Mouse (Mus musculus): ENCODE results near the gene Nid2.

Nid2 gene

DNA sequence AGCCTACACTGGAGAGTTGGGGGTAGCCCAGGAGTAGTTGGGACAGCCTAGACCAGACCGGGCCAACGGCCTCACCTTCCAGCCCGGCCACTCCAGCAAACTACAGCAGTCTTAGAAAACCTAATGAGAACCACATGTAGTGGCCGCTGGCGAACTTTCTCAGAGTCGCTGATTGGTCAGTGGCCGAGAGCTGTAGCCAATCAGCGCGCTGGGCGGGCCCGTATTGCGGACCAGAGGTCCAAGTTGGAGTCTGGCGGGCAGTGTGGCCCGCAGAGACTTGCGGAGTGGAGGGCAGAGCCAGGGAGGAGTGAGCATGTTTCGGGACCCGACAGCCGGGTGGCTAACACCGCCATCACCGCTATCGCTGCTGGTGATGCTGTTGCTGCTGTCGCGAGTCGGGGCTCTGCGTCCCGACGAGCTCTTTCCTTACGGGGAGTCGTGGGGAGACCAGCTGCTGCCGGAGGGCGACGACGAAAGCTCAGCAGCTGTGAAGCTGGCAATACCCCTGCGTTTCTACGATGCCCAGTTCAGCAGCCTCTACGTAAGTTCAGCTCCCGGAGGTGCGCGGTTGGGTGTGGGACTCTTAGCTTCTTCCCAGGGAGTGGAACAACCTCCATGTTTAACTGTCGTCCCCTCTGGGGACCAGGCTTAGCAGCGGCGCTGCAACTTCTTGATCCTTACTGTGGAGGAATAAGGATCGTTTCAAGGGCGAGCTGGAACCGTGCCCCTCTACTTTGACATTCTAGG, at the start of gene Nid2:
TSS of gene Nid2 (plus strand) at position 241 of the 747 bp plus-strand sequence.
- DNase-seq (ENCODE audit: extremely low read depth, low read depth, low spot score), result no peak

DNA sequence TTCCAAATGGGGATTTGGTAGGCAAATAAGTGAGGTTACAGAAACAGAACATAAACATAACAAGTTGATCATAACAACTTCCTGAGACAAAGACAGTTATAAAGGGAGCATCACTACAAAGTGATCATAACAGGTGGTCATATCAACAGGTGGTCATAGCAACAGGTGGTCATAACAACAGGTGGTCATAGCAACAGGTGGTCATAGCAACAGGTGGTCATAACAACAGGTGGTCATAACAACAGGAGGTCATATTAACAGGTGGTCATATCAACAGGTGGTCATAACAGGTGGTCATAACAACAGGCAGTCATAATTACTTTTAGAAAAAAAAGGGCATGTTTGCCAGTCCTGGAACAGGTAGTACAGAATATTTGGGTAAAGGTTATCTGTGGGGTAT, 49.5 kb upstream of the Nid2 start:
- no peak for DNase-seq (ENCODE audit: extremely low read depth, low read depth, low spot score)

DNA sequence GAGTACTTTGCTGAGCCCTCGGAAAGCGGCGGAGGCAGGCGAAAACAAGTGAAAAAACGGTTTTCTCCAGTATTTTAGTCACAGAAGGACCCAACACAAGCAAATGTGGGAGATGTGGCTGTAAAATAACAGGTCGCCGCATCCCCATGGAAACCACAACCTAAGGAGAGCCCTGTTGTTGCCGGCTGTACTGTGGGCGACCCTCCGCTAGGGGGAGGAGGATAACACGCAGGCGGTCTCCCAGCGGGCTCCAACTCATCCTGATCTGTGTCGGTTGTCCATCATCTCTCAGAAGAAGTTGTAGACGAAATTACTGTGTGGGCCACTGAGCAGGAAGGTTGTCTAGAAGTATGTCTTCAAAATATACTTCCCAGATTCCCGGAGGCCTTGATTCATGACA, 45.4 kb upstream of the Nid2 start:
- no peak for DNase-seq (ENCODE audit: extremely low read depth, low read depth, low spot score)

DNA sequence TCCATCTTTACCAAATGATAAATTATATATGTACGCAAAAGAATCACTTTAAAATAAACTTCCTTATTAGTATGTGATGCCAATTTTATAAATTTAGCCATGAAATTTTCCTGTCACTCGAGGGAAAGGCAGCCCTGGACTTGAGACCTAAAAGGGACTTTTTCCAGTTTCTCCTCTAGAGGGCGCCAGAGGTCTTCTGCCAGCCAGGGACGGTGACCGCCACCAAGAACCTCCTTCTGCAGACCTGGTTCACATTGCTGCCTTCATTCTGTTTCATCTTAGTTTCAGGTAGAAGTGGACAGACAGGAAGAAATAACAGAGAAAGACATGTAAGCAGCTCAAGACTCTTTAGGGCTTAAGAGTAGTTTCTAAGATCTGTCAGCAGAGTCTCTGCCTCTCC, 44.6 kb upstream of the Nid2 start:
- DNase-seq (ENCODE audit: extremely low read depth, low read depth, low spot score), result no peak

DNA sequence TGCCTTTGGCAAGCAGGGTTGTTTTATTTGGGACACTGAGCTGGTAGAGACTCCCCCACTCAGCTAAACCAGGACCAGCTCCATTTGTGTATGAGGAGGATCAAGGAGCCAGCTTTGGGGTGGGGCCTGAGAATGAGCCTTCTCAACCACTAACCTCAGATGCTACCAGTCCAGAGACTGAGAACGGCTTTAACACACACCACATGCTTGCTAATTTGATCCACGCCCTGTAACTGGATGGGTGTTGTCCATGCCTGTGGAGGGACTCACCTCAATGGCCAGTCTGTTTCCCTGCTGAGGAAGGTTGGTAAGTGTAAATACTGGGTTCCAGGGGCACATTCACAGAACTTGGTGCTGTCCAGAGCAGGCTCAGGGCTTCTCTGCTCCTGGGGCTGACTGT, 44.1 kb upstream of the Nid2 start:
- no peak for DNase-seq (ENCODE audit: extremely low read depth, low read depth, low spot score)

DNA sequence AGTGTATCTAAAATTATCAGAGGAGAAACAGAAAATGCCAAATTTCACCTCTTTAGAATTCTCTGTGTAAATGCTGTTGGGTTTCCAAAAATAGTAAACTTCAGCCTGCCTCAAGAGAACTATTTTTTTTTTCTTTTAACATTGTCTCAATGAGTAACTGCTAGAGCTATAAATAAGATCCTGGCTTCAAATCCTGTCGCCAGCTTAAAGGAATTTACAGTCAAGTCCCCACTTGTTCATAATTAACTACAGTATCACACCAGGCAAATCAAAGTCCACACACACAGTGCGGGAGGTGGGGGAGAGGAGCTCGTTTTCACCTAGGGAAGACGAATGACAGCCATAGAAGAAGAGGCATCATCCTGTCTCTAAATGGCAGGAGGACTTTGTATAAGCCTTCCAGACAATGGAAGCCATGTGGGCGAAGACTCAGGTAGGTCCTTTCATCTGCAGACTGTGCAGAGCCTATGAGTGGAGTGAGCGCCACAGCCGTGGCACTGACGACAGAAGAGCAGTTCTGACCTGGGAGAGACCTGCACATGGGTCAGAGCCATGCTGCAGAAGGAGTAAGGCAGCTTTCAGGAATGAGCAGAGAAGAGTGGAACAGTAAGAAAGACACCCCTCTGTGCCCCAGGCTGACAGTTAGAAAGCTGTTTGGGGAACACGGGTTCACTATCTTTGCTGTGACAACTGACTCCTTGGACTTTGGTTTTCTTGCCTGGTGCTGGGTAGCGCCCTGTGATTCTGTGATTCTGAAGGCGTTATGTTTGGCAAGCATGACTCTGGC, 43.2 kb upstream of the Nid2 start:
- no peak for DNase-seq (ENCODE audit: extremely low read depth, low read depth, low spot score)

DNA sequence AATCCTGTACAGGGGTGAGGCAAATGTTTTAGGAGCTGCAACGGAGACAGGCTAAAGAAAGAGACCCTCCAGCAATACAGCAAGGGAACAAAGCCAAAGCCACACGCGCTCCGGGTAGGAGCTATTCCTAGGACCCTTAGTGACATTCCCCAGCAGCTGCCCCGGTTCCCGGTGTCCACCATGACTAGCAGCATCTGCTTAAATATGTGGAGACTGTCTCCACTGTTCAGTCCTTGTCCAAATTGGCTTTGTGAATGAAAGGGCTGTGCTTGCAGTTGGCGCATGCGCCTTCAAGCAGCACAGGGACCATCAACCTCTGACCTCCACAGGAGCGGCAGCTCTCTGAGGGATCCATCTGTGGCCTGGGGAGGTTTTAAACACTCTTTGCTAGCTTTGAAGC, 41.9 kb upstream of the Nid2 start:
- DNase-seq (ENCODE audit: extremely low read depth, low read depth, low spot score), result no peak

DNA sequence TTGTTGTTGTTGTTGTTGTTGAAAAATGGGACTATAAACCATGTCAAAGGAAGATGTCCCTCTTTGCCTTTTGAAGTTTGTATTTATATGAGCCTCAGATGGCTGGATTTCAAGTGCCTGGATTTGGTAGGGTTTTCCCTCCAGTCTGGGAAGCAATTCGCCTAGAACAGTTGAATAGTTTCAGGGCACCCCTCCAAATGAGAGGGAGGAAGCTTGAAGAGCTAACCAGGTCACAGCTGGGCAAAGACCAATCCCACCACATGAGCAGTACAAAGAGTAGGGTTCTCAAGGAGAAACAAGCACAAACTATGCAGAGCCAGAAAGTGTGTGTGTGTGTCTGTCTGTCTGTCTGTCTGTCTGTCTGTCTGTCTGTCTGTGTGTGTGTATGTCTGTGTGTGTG, 39.3 kb upstream of the Nid2 start:
- DNase-seq (ENCODE audit: extremely low read depth, low read depth, low spot score), result no peak

DNA sequence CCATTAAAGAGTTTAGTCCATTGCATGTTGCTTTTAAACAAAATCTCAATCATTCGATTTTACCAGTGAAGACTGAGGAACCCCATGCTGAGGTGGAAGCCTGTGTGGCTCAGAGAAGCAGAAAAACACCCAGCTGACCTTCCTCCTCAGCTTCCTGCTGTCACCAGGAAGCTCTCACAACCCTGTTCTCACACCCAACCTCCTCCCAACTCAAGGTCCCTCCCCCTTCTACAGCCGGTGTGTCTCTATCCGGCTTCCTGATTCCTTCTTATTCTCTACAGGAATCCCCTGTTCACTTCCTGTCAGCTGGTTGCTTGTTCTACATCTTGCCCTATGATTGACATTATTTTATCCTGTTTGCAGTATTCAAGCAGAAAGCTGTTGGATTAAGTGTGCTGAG, 38.0 kb upstream of the Nid2 start:
- DNase-seq (ENCODE audit: extremely low read depth, low read depth, low spot score), result no peak

DNA sequence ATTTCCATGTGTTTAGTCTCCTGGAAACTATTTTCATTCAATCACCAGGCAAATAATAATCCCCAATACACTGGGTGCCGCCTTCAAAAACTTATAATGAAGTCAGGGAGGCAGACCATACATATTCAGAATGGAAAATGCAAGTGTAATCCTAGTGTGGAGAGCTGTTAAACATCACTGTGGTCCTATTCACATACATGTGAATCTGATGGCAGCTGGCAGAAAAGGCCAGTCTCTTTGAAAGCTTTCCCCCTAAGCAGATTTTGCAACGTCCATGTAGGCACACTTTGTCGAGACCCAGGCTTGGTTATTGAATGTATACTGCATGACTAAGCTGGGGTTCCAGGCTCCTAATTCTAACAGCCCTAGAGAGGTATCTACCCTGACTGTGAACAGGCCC, 32.0 kb upstream of the Nid2 start:
- no peak for DNase-seq (ENCODE audit: extremely low read depth, low read depth, low spot score)

DNA sequence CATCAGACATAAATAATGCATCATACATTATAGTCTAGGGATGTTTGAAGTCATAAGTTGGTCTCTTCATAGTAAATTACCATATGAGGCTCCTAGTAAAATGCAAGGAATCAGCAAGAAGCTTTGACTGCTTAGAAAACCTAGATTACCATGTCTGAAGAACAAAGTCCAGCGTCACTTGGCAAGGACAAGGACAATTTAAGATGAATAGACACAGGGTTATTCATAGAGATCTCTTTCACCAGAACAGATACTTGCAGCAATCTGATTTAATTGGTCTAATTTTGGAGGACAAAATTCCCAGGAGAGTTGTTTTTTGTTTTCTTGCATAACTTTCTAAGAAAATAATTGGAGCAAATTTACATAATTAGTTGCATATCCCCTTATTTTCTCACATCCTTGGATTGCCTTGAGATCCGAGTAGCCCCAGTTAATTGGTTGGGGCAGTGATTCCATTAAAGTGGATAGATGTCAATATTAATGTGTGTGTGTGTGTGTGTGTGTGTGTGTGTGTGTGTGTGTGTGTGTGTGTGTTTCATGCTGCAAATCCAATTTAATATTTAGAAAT, 30.9 kb upstream of the Nid2 start:
- DNase-seq (ENCODE audit: extremely low read depth, low read depth, low spot score), result no peak

DNA sequence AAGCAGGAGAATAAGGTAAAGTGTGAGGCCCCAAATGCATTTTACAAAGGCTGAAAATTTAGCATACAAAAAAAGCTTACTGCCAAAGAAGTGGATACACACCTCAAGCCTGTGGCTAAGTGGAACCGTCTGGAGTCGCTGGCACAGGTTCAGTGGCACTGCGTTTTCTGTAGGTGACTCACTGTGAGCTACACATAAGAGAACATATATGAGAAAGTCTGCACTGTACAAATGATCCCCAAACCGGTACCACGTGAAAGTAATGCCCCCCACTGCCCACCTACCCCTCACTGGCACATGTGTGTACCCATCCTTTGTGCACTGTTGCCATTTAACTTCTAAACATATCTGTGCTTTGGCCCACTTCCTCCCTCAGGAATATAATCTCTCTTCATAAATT, 22.8 kb upstream of the Nid2 start:
- DNase-seq (ENCODE audit: extremely low read depth, low read depth, low spot score), result no peak

DNA sequence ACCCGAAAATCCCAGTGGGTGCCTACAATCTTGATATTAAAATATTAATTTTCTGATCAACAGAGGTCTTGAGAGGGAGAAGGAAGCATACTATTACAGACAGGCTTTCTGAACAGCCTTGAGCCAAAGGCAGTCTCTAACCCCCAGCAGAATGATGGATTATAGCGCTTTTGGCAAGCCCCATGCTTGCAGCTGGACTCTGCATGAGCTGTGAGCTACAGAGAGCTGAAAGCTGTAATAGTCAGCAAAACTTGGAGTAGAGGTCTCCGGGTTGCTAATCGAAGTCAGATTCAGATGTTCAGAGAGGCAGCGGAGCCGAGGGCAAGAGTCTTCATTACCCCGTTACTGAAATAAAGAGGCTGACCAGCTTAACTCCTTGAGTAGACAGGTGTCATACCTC, 22.3 kb upstream of the Nid2 start:
- no peak for DNase-seq (ENCODE audit: extremely low read depth, low read depth, low spot score)

DNA sequence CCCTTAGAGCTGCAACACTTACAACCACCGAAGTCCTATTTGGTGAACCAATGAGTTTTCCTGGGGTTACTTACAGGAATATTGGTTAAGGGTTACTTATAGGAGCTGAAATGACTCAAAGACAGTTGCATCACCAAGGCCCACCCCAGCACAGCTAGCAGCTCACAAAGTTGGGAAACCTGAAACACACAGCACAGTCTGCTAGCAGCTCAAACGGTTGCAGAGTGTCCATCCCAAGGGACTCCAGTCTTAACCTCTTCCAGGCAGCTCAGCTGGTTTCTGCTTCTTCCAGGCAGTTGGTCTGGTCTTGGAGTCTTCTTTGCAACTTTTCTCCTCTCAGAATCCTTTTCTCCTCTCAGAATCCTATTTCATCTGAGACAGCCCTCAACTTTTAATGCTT, 19.0 kb upstream of the Nid2 start:
- DNase-seq (ENCODE audit: extremely low read depth, low read depth, low spot score), result no peak

DNA sequence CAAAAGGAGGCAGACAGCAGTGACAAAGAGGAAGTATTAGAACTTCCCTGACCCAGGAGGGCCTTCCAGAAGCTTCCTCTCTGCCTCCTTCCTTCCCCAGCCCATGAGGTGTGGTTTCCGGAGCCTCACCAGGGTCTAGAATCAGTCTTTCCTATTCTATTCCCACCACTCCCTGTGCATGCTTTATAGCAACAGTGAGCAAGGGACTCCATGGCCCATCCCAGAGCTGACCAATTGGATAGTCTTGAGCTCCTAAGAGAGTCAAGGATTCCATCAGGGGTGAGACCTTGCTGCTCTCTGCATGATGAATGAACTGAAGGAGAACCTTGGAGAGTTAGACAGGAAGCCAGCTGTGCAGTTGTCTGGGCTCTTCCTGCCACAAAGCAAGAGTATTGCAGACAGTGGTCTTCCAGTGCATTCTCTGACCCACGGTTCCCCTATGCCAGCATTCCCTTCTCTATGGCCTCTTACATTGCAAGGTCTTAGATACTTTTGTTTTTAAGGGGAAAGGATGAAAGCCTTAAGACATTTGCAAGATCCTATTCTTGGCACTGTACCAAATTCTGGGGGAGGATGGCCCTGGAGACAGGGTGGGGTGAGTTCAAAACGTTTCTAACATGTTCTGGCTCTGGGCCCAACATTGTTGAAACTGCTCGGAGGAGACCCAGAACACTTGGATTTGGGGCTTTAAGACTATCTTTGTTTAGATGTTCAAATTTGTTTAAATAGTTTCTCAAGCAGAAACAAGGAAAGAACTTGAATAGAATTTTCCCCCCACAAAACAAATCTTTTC, 17.4 kb upstream of the Nid2 start:
- no peak for DNase-seq (ENCODE audit: extremely low read depth, low read depth, low spot score)

DNA sequence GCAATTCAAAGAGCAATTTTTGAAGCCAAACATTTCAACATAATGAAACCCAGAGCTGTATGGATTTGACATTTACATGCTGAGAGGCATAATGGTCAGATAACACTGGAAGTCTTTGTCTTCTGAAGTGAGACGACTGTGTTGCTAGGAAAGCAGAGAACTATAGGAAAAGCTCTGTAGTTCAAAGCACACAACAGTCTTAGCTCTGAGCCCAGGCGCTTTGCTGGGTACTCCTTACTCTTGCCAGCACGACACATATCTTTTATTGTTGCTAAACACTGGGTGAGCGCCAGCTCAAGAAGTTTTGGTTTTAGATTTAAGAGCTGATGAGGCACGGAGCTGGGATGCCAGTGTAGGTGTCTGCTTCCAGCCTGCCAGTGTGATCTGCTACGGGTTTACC, 15.8 kb upstream of the Nid2 start:
- no peak for DNase-seq (ENCODE audit: extremely low read depth, low read depth, low spot score)

DNA sequence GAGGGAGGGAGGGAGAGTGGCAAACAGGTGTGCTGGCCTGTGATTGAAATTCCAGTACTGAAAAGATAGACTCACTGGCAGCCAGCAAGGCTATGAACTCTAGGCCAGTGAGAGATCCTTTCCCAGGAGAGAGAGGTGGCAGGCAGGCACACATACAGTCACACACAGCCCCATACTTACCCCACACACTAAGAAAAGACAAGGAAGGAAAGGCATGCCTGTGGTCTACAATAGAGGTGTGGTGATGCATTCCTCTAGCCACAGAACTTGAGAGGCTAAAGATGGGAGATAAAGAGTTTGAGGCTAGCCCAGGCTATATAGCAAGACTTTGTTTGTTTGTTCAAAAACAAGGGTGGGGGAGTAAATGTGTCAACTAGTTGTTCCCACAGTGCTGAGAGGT, 13.5 kb upstream of the Nid2 start:
- DNase-seq (ENCODE audit: extremely low read depth, low read depth, low spot score), result no peak

DNA sequence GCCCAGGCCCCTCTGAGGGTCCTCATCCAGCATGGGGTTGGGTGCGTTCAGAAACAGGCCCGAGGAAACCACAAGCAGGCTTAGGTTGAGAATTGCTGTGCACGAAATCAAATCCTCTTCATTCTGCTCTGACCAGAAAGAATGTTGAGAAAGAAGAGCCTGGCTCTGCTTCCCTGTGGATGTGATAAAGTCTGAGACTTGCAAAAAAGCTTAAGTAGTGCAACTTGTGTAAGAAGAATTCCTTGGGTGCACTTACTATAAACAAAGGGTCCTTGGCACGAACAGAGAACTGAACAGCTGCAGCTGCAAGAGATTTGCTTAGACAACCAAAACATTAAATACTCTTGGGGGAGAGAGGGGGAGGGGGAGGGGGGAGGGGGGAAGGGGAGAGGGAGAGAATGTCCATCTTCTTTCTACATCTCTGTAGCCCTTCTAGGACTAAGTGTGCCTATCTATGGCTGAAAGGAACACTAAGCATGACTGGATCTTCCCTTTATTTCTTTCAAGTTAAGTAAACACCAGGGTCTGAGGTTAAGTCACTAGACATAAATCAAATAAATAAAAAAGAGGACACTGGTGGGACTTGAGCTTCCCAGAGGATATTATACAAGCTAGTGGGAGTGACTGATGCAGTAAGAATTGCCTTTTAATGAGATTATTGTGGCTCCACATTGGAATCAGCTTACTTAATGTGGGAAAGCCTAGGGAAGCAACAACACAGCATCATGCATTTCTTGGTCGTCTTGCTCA, 12.8 kb upstream of the Nid2 start:
- no peak for DNase-seq (ENCODE audit: extremely low read depth, low read depth, low spot score)

DNA sequence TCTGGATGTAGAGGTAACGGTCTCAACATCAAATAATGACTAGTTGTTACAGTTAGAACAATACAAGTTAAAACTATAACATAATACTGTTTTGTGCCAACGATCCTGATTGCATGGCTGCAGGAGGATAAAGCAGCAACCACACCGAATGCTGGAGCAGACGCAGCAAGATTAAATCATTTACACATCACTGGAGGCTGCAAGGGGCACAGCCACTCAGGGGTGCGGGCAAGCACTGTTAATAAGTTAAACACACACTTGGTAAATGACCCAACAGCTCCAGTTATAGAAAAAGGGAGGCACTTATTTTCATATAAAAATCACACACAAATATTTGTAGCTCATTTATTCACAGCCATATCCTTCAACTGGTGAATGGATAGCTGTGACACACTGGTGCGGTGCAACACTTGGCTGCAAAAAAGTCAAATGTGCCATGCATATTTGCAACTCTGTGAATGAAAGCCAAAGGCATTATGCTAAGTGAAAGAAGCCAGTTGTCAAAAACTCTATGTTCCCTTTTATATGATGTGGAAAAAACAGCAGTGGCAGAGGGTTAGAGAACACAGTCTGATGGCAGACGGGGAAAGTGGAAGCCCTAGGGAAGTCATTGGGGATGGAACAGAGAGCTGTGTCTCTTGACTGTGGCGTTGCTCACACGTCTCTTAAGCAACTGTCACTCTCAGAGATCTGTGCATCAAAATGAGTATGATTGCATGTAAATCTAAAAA, 11.5 kb upstream of the Nid2 start:
- no peak for DNase-seq (ENCODE audit: extremely low read depth, low read depth, low spot score)

DNA sequence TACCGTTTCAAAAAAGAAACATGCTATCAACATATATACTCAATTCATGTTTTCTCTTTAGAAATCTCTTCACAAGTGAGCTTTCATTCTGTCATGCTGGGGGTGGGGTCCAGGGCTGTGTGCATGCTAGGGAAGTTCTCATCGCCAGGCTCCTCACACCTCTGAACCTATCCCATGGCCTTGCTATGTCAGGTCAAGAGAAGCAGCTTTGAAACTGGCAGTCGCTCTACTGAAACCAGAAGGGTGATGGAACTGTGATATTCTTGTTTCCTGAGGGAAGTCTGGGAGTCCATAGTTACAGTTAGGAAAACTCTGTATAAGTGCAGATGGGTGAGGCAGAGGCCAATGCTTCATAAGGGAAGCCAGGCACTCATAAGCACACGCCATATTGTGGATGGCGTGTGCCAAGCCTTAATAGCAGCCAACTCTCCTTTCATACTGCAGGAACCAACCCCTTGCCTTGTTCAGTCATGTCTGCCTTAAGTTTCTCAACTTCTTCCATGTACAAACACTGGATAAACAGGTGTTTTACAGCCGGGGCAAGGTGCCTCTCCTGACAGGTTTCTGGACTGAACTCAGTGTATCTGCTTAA, 10.8 kb upstream of the Nid2 start:
- no peak for DNase-seq (ENCODE audit: extremely low read depth, low read depth, low spot score)
